Mouse (Mus musculus): ENCODE results near the gene Plcb1.

Gene Plcb1

DNA sequence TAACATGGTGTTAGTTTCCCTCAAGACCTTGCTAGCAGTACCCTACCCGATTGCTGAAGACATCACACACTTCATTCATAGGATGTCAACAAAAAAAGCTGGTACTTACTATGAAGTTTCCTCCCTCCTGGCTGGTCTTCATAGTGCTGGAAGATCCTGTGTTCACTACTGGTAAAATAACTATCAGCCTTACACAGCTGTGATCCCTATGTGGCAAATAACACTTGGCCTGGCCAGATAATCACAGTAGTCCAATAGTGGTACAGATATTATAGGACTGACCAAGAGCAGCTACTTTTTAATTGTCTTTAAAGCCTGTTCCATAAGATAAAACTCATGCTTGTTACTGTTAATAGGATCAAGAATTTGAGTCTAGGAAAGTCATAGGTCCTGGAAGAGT is 52.3 kb downstream of the Plcb1 start:
- no peak for DNase-seq (ENCODE audit: low spot score)

DNA sequence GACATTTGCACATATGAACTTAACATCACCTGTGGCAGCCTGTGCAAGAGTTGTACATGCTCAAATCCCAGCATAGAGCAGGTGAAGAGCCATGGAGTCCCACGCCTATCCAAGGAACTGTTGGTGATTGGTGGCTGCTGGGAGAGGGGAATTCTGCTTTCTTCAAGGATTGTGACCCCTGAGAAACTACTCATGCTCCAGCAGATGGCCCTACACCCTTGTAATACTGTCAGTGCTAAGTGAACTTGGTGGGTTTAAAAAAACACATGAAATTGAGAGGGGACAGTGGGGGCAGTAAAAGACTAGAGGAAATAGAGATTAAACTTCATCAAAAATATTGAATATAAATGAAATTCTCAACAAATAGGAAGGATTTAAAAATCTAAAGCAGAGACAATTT is 53.0 kb downstream of the Plcb1 start:
- no peak for DNase-seq (ENCODE audit: low spot score)

DNA sequence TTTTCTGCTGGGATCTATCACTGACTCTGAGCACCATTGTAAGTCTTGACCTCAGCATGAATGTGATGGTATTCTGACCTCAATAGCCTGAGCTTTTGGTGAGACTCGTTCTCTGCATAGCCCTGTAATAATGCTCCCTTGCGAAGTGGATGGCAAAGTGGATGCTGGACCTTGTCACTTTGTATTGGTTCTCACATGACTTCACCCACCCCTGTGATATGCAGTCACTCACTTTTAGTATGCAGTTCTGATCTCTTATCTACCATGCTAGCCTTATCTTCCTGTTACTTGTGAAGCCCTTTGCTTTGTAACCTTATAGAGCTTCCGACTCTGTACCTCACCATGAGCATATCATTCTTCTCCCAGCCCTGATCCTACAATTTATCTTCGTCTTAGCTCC is 57.0 kb downstream of the Plcb1 start:
- DNase-seq (ENCODE audit: low spot score), result no peak

DNA sequence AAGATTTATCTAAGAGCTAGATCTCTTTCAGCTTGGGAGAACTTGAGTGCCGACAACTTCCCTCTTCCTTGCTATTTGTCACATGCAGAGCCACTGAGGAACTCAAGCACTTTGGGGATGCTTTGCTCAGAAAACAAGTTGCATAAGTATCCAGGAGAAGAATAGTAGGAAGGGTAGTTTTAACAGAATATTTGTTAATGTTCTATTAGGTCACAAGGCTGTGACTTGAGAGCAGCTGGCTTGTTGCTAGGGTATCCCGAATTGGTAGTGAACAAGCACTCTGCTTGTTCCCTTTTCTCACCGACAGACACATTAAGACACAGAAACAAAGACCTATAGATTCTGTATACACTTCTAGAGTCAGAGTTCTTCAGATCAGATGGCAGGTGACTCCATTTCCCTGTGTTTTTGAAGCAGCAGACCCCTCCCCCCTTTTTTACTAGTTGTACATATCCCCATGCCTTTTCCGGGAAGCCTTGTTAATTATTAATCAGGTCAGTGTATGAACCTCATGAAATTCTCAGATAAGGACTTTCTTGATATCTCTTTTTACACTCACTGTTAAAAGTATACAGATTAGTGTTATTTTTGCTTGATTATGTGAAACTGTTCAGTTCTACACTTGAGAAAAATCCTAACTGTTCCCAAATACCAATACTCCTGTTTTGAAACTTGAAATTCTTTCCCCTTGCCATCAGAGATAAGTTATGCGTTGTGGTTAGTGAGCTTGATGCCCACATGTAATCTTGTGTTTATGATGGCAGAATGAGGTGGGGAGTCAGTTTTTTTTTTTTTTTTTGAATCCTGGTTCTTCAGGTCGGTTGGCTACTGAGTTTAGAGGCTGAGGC is 58.7 kb downstream of the Plcb1 start:
- no peak for DNase-seq (ENCODE audit: low spot score)

DNA sequence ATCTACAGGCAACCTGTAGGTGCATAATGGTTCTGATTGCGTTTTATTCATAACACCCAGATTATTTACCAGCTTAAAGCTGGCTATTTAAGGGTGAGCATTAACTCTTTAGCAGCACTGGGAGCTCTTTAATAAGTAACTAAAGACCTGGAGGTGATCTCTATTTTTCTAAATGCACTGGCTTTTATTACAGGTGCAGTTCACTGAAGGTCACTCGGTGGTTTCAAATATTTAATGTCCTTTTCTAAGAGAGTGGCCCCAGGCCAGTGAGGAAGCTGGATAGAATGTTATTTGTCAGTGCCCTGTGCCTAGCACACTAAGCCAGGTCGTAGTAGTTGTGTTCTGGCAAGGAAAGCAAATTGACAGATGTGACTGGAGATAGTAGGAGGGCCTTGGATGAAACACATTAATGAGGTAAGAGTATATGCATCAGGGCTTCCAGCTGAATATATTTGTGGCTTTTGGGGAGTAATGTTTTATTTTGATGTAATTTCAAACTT is 59.4 kb downstream of the Plcb1 start:
- no peak for DNase-seq (ENCODE audit: low spot score)

DNA sequence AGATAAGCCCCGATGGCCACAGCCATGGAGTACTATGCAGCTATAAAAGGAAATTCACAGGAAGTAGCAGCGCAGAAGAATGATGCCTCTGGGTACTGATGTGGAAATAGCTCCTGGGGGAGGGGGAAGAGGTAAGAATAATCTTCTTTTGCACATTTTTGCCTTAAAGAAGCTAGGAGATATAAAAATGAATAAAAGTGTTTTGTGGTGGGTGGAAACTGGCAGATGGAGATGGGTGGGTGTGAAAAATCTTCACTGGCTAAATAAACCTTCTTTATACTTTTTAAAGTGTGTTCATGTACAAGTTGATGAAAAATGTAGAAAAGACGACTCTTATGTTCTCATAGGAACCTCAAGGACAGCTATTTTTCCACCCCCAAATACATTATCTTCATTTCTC is 60.7 kb downstream of the Plcb1 start:
- no peak for DNase-seq (ENCODE audit: low spot score)

DNA sequence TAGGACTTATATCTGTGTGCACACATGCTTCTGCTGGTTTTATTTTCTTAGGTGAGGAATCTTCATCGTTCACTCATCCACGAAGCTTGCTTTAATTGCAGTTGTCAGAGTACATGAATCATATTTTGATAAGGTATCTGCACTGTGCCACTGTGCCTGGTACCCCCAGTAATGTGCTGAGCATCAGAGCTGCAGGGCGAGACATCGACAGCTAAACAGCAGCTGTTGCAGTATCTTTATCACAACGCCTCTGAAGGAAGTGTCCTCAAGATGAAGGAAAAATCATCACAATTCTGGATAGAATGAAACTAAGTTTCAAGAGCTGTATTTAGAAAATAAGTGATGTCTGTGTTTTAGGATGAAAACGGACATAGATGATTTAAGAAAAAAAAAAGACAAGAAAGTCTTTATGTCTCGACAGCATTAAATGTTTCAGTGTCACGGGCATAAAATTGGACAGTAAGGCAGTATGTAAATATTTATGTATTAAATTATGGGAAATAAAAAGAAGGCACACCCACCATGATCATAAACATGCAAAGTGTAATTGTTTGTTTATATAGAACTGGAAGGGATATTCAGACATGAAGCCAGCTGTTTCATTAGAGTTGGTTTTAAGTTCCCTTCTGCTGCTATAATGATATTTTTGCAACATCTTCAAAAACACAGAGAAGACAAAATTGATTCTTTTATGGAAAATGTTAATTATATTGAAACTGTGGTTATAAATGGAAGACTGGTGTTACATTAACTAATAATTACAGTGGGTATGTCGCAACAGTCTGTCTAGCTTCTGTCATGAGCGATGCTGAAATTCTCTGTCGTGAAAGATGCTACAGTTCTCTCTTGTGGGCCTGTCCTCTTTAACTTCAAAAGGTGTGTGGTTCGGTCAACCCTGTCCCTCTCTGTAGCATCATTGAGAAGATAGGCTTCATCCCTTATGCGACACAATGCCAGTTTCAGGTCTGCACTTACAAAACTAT is 65.6 kb downstream of the Plcb1 start:
- DNase-seq (ENCODE audit: low spot score), result no peak

DNA sequence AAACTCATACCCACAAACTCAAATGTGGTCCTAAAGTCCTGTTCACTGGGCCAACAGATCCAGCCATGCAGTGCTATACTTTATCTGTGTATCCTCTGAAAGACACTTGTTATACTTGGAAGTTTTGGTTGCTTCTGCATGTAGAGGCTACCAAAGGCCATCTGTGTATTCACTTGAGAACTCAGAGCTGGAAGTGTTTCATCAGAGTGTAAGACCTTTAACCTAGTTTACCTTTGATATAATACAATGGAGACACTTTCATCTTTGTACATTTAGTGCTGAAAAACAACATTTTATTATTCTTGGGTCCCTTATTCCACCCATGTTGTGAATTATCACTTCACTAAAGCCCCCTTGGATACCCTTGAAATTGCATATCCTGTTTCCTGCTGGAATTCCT is 70.4 kb downstream of the Plcb1 start:
- no peak for DNase-seq (ENCODE audit: low spot score)

DNA sequence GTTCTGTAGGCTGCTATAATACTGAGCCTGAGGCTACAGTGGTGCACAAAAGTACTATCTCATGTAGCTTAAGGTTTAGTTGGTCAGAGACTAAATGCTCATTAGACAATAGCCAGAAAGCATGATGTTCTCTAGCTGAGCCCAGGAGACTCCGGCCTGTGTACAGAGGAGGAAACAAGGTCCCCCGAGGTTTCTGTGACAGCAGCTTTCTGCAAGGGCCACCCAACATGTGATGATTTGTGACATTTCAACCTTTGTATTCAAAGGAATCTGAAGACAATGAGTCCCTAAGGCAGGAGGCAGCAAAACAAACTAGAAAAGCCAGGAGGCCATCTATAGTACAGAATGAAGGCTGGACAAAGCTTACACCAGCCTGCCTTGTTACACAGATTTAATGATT is 70.8 kb downstream of the Plcb1 start:
- no peak for DNase-seq (ENCODE audit: low spot score)

DNA sequence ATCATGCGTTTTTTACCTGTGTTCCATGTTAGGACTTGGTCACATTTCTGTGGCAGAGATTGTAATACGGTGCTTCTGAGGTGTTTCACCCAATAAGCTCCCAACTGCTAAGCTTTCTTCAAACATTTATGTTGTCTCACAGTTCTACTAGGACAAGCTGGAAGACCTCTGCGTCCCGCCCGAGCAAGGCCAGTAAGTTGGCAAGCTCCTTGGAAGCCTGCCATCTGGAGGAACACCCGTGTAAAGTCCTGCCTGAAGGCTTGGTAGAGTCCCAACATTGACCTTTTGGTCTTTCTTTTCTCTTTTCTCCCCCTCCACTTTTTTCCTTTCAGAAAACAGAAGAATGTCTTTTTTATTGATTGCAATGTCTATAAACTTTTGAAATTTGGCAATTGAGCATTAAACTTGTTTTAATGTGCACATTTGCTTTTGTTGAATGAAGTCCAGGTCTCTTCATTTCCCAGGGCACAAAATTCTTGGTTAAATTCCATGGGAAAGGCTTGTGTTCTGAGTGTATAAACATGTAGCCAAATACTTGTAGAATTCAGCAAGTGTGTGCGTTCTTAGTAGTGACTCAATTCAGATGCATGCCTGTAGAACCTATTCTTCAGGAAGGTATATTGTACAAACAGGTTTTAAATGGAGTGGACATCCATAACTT is 79.2 kb downstream of the Plcb1 start:
- no peak for DNase-seq (ENCODE audit: low spot score)

DNA sequence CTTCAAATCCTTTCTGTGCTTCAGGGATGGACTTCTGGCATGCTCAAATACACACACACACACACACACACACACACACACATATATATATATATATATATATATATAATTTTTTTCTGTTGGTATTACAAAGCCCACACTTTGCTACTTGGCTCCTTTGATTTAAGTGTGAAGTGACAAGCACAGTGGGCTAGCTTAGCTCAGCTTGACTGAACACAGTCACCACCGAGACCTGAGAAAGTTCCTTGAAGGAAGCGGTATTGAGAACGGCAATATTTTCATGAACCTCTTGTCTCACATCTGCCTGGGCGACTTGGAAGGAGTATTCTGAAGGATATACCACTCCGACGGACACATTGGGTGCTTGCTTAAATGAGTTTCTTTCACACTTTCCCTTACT is 81.5 kb downstream of the Plcb1 start:
- DNase-seq (ENCODE audit: low spot score), result no peak

DNA sequence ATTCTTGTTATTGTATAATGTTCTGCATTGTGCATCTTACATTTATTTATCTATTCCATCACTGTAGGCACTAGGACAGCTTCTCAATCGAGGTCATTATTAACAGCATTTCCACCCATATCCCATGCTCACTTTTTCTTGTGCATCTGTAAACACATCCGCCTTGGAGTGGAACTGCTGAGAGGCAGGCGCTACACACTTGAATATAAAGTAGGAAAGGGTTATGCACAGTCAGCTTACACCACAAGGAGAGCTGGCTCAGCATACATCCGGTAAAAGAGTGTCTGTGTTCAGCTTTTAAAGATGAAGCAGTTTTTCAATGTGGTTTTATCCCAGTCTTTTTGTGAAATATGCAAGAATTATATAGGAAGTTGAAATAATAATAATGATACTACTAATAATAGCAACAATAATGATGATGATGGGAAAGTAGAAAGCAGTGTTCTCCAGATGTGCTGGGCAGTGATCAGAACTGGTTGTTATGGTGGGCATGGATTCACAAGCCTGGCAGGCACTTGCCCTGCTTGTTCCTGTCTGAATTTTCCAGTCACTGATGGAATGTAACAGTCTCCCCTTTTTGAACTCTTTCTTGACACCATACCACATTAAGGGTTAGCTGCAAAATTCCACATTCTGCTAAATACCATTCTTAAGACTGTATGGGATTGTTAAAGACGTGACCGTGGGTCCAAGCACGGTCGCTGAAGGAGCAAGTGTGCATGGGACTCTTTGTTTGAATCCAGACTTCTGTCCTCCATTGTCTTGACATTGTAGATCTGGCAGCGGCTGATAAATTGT is 86.0 kb downstream of the Plcb1 start:
- DNase-seq (ENCODE audit: low spot score), result no peak

DNA sequence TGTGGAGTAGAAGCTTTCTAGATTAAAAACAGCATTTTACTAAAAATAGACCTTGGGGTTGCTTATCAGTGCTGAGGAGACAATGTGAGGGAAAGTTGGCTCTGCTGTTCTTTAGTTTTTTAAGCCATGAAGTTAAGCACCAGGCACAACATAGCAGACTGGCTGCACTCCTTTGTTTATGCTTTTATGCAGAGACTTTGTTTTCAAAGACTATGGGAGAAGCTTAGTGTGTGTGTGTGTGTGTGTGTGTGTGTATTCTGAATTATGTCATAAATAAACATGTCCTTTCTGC is 86.6 kb downstream of the Plcb1 start:
- no peak for DNase-seq (ENCODE audit: low spot score)

DNA sequence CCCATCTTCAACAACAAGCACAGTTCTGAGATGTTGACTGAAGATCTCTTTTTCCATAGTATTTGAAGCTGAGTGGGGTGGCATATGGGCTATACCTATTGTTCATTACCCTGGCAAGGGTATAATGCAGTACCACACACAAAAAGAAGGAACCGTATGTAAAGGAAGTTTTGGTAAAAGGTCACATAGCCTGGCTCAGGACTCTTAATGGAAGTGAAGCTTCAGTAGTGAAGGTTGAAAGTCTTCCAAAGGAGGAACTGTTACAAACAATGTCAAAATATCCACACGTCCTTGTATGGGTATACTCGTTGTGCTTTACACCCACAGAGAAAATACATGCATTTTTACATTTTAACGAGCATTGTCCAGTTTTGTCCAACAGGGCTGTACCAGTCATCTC is 91.3 kb downstream of the Plcb1 start:
- DNase-seq (ENCODE audit: low spot score), result no peak

DNA sequence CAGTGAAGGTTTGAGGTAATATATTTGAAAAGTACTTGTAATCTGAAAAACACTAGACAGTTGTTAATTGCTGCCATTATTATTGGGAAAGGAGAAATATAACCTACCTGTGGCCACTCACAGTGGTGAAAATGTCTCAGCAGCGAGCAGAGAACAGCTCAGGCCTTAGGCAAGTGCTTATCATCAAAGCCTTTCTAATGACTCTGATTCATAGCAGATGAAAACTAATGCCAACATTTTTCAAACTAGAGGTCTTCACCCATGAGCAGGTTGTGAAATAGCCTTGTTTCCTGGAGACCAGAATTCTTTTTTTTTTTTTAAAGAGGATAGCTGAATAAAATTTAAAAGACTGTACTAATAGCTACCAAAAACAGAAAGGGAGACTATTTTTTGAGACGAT is 105.3 kb downstream of the Plcb1 start:
- DNase-seq (ENCODE audit: low spot score), result no peak

DNA sequence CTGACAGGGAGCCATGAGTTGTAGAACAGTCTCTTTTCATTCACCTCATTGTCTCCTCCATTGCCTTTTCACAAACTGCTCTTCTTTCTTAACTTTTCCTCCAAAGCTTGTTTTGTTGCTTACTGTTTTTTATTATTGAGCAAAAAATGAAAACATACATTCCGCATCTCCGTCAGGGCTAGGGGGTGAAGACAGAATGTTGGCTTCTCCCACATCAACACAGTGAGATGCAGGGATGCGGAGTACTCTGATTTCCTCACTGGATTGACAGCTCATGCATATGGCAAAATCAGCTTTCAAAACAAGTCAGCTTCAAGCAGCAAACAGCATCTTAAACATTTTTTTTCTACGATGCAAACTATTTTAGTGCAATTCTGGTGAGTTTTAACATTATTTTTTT is 108.9 kb downstream of the Plcb1 start:
- no peak for DNase-seq (ENCODE audit: low spot score)

DNA sequence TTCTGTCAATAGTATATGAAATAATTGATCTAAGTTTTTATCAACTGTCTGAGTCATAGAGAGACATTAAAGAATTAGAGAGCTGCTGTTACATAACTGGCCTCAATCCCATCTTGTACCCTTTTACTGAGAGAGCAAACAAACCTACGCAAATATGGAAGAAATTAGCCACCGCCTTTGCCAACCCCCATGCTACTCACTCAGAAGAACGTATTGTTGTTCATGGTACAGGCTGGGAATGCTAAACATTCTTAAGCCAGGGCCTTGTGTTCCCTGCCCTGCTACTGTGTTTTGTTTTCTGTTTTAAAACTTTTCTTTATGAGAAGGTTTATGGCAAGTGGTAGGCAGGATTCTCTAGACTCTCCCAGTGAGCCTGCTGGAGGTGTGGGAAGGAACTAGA is 110.3 kb downstream of the Plcb1 start:
- no peak for DNase-seq (ENCODE audit: low spot score)

DNA sequence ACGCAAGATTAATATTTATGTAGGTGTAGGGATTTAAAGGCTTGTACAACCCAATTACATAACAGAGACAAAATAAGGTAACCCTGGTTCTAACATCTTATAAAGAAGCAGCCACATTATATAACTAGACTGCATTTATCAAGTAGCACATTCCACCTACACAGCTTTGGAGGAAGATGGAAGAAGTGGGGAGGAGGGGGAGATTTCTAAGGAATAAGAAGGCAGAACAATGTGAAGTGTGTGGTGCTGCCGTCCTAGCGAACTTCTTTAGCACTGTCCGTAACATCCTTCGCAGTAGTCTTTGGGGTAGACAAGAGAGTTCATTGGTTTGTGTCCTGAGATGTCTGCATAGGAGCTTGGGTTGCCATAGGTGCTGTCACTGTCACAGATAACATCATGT is 111.2 kb downstream of the Plcb1 start:
- DNase-seq (ENCODE audit: low spot score), result no peak

DNA sequence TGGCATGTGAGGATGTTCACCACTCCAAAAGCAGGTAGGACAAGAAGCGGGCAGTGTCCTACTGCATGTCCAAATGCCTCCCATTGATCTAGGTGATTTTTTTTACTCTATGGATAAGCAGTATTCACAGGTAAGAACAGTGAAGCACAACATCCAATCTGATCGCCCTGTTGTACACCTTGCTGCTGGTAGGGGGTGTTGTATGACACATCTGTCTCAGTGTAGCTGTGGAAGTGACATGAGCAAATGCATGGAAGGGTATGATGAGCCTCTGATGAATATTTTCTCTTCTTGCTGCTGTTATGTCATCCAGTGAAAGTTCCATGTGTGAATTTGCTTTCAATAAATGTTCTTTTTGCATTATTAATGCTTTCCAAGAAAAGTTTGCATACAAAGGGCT is 115.7 kb downstream of the Plcb1 start:
- no peak for DNase-seq (ENCODE audit: low spot score)

DNA sequence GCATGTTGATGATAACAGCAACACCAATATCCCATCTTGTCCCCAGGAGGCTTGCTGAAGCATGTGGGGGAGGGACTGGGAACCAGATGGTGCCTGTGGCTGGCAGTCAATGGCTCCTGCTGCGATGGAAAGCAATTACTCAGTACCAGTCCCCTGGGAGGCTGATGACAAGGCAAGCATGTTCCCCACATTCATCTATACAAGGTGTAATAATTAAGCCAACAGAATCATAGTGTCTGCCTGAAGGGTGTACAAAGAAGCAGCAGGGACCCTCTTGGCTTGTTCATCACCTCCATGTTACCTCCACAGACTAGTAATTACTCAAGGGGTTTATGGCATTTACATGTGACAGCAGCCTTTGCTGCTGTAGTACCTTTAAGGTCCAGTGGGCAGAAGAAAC is 125.0 kb downstream of the Plcb1 start:
- DNase-seq (ENCODE audit: low spot score), result no peak

DNA sequence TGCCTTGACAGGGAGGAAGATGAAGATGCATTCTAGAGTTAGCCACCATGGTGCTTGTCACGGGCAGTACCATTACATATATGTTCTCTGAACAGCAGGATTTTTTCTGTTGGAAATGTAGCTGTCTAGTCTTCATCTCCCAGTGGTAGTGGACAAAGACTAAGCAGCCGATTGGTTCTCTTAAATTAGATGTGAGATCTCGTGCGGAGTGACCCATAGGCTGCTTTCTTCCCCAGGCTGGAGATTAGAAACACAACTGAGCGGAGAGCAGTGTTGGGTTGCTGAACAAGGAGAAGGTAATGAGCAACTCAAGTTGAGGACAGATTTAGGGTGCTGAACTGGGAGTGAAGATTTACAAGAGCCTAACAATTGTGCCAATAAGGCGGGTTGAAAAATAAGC is 125.5 kb downstream of the Plcb1 start:
- DNase-seq (ENCODE audit: low spot score), result no peak

DNA sequence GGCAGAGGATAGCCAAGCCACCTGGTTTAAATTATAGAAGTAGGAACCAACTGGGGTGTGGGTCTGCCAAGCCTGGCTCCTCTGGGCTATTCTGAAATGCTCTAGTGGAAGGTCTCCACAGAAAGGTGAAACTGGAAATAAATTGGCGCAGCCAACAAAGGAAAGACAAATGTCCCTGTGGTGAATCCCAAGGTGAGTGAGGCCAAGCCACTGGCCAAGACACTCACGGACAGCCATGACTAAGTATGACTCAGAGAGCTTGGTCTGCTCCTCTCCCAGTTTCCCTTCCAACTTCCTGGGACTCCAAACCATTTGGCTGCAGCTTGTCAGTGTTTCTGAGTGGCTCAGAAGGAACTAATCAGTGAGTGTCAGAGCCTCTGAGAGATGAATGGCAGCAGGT is 126.7 kb downstream of the Plcb1 start:
- no peak for DNase-seq (ENCODE audit: low spot score)

Data from spleen, adult 12 weeks (tissue).